Mouse (Mus musculus): ENCODE data around the gene Olfr1018.

The Olfr1018 gene

GRCm38 (mm10) chr2:85818179-85818578 is at the start of gene Olfr1018:
Gene Olfr1018, plus strand, starts transcription at chr2:85818479.
- DNase-seq = no peak

DNA sequence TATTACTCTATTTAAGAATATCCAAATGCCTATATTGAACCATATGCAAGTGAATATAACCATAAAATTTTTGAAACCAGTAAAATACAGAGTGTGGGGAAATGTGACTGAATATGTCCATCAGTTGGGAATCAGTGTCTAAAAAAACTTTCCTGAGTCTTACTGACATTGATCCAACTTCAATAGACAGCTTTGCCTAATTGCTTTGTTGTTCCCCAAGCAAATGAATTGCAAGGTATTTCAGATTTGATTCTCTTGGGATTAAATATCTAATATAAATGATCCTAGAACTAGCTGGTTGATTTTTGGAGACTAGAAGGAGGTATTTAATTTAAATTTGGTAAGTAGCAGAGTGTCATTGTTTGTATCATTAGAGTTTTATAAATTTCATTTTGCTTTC is 45.9 kb upstream of the Olfr1018 start, which contains the start of gene Olfr1014:
Gene Olfr1014 (plus strand): TSS at position 301 of the 400 bp plus-strand sequence.
- no peak for DNase-seq

DNA sequence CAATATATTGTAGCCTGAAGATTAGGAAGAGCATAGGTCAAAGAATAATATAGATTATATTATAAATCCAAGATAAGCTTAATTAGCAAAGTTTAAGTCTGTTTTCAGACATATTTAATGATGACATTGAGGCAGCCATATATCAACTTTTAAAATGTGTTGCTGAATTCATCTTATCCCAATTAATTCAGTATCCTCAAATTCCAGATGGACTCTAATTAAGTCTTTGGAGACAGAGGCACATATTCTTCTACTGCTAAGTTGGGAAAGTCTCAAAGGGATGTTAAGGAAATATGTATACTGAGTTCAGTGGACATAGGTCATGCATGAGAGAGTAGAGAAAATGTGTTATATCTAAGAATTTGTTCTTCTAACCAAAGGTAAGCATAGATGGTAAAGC is 36.6 kb upstream of the Olfr1018 start, which contains the start of gene Olfr1015:
Gene Olfr1015 (plus strand): TSS at position 301 of the 400 bp plus-strand sequence.
- DNase-seq = no peak

GRCm38 (mm10) chr2:85792331-85792730 is 25.9 kb upstream of the Olfr1018 start:
- no peak for DNase-seq

DNA sequence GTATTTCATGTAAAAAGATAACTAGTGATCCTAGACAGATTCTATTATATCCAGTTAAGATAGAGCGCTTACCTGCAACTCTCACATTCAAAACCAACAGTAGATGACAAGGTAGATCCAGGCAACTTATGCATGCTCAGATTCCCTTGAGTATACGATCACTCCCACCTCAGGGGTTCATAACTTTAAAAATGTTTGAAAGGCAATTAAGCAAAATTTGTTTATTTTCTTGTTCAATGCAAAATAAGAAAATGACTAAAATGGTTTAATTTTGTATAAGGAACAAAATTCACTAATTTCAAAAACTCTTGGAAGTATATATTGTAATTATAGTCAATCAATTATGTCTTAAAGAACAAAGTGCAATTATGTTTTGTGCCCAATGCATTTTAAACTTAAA is 15.8 kb upstream of the Olfr1018 start, which contains the start of gene Olfr1016:
Gene Olfr1016 (minus strand): TSS at position 101 of the 400 bp plus-strand sequence.
- DNase-seq = no peak

DNA sequence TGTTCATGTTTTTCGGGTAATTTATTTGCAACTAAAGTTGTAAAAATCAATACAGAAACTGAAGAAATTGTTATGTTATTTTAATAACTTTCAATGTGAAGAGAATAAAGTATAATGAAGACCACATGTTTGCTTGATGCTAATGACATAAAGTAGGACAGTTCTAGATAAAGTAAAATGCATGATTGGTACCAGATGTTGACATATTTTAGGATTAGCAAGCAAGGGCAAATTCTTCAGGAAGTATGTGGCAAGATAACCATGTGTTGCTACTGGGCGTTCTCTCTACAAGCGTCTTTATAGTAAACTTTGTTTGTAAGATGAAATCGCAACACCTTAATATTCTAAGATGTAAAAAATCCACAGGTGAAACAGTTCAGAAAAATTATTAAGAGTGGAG is 13.8 kb upstream of the Olfr1018 start:
- DNase-seq = no peak

DNA sequence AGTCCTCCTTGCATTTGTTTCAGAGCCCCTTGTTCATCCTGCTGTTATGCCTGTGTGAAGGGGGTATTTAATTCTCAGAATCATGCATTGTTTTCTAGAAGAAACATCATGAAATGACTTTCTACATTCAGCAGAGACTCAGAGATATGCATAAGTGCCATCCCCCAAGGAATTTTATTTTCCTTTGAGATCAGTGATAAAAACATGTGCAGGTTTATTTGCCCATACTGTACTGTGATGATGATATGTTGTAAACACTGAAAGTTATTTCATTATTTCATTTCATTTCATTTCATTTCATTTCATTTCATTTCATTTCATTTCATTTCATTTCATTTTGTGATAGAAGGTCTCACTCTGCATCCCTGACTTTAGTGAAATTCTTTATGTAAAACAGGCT is 27.1 kb downstream of the Olfr1018 start, which contains the start of gene Olfr1019:
Gene Olfr1019 (minus strand): TSS at position 101 of the 400 bp plus-strand sequence.
- DNase-seq = no peak

GRCm38 (mm10) chr2:85846730-85847129 is 28.5 kb downstream of the Olfr1018 start, which contains the start of gene Olfr1020:
Gene Olfr1020, plus strand, starts transcription at chr2:85847030.
- DNase-seq = no peak

DNA sequence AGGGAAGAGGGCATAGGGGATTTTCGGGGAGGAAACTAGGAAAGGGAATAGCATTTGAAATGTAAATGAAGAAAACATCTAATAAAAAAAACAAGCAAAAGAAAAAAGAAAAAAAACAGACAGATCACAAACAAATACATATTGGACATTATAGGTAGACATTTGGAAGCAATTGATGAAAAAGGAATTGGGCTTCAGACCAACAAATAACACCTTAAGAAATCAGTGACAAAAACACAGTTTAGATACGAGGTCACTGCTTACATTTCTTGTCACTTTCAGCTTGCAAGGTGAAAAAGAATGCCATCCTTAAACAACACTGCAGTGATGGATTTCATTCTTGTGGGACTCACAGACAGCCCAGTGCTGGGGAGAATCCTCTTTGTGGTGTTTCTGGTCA is 50.0 kb downstream of the Olfr1018 start, which contains the start of gene Olfr1022:
Gene Olfr1022 (plus strand): TSS at position 301 of the 400 bp plus-strand sequence.
- DNase-seq = no peak

Data from right cerebral cortex, postnatal 25 days (tissue).